Mouse (Mus musculus): ENCODE results near the gene Slc7a4.
"Not testable (repeated sequence)": the region's sequence is repeated elsewhere in the genome, so short reads cannot be mapped to it uniquely, and the experiment has no call there.

The Slc7a4 gene

GRCm38 (mm10) chr16:17583064-17583463 is at the start of gene Slc7a4:
Gene Slc7a4 (minus strand): TSS chr16:17583214.
- DNase-seq (ENCODE audit: low spot score in 2 of 2): no peak

GRCm38 (mm10) chr16:17632580-17632979 is 49.6 kb upstream of the Slc7a4 start:
- DNase-seq (ENCODE audit: low spot score in 2 of 2): no peak

DNA sequence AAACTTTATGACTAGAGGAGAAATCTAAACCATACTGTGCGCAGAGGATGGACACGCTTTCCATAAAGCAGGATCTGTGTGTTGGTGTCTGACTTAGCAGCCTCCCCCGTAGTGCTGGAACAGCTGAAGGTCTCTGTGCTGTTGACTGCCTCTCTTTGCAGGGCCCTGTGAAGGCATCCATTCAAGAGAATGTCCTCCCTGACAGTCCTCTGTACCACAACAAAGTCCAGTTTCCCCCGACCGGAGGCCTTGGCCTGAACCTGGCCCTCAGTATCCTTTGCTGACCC is 43.2 kb upstream of the Slc7a4 start:
- no peak for DNase-seq (ENCODE audit: low spot score in 2 of 2)

DNA sequence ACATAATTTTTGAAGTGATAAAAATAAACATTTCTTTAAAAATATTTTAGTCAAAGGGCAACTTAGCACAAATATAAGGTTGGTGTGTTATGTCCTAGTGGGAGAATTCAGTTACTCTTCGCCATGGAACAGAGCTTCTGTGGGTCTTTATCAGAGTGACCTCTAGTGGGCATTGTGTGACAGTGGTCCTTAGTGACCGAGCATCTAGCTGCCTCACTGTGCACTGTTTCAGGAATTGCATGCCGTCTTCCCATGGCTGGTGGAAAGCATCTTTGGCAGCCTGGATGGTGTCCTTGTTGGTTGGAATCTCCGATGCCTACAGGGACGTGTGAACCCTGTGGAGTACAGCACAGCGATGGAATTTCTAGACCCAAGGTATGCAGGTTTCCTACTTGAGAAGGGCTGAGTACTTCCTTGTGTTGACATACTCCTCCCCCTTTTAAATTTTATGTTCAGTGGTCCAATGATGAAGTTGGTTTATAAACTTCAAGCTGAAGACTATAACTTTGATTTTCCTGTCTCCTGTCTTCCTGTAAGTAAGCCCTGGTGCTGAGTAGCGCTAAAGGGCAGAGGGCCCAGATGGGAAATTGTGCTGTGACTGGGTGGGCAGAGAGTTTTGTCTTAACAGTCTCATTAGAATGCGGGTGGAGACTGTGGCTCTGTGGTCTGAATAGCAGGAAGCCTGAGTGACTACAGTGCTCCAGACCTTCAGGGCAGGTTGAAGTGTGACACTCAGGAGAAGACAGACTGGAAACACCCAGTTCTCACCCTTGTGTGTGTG is 42.7 kb upstream of the Slc7a4 start:
- DNase-seq (ENCODE audit: low spot score in 2 of 2): no peak

DNA sequence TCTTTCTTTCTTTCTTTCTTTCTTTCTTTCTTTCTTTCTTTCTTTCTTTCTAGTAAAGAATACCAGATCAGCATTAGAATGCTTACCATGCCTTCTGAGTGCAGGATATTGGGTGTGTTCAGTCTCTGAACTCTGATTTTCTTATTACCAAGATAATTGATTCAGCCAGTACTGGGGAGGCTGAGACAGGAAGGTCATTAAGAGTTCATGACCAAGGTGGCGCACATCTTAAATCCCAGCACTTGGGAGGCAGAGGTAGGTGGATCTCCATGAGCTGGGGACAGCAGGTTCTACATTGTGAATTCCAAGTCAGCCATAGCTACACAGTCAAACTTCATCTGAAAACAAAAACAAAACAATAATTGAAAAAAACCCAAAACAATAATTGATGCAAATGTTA is 38.9 kb upstream of the Slc7a4 start:
- DNase-seq (ENCODE audit: low spot score in 2 of 2): no peak

GRCm38 (mm10) chr16:17619198-17620105 is 36.4 kb upstream of the Slc7a4 start, which contains the start of gene Smpd4:
Gene Smpd4 (plus strand): TSS chr16:17619354.
- peak; percentile 88 to 90 for DNase-seq (ENCODE audit: low spot score in 2 of 2)

GRCm38 (mm10) chr16:17617922-17618565 is 35.0 kb upstream of the Slc7a4 start:
- DNase-seq (ENCODE audit: low spot score in 2 of 2): peak; percentile 11 to 50

DNA sequence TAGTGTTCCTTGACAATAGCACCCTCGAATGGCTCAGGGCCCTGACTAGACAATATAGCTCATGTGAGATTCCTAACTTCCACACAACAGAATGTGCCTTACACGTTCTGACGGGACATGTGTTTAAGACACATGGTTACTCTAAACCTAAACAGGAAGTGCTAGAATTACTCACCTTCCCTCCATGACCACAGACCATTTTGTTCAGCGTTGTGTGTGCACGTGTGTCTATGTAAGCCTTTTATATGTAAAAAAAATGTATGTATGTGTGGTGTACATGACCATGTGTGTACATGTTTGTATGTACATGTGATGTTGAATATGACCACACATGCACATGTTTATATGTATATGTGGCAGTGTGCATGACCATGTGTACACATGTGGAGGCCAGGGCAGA is 33.2 kb upstream of the Slc7a4 start:
- DNase-seq (ENCODE audit: low spot score in 2 of 2): no peak

- not testable (repeated sequence) for DNase-seq (ENCODE audit: low spot score in 2 of 2)
Measured at GRCm38 (mm10) chr16:17614740-17615139, 31.7 kb upstream of the Slc7a4 start.

- DNase-seq (ENCODE audit: low spot score in 2 of 2): no peak
Measured at GRCm38 (mm10) chr16:17611383-17611782, 28.4 kb upstream of the Slc7a4 start.

DNA sequence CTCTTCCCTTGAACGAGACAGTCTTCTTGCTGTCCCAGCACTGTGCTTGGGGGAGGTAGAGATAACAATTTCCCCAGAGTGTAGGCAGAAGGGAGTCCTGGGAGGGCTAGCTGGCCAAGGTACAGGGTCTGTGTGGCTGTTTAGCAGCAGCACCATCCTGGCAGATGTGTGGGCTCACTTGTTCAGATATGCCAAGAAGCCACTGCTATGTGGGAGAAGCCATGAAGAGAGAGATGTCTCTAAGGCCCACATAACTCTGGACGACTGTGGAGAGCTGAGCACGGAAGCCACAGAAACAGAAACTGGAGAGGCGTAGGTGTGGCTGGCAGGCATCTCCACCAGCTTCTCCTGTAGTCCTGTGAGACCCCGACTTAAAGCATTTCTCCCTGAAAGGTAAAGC is 22.7 kb upstream of the Slc7a4 start:
- DNase-seq (ENCODE audit: low spot score in 2 of 2): no peak

DNA sequence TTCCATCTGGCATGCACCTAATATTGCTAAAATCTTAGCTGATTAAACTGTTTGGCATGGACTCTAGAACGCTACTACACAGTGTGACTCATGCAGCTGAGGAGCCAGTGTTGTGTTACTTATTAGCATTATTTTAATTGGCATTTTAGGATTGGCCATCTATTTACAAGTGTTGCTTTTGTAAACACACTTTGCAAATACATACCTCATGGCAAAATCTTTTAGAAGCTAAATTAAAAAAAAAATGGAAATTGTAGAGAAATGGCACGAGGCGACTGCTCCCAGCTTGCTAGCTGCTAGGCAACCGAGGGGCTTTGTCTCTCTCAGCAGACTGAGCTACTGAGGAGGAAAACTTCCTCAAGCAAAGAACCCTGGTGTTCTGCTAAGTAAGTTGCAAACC is 21.9 kb upstream of the Slc7a4 start:
- no peak for DNase-seq (ENCODE audit: low spot score in 2 of 2)

GRCm38 (mm10) chr16:17600944-17601562 is 18.0 kb upstream of the Slc7a4 start:
- DNase-seq (ENCODE audit: low spot score in 2 of 2): no peak

GRCm38 (mm10) chr16:17590731-17591130 is 7.7 kb upstream of the Slc7a4 start:
- DNase-seq (ENCODE audit: low spot score in 2 of 2): no peak

DNA sequence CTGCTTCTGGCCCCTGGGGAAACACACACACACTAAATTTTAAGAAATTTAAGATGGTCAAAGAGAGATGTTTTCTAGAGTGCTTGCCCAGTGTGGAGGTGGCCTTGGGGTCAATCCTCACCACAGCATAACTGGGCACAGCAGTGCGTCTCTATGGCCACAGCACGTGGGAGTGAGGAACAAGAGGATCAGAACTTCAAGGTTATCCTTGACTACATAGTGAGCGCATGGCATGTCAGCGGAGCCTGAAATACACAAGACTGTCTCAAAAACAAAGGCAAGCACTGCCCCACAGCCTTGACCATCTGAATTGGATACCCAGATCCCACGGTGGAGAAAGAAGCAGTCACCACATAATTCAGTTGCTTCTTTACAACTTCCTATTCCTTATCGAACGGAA is 1.5 kb upstream of the Slc7a4 start:
- no peak for DNase-seq (ENCODE audit: low spot score in 2 of 2)

GRCm38 (mm10) chr16:17576825-17577215 is 6.2 kb downstream of the Slc7a4 start:
- no peak for DNase-seq (ENCODE audit: low spot score in 2 of 2)

DNA sequence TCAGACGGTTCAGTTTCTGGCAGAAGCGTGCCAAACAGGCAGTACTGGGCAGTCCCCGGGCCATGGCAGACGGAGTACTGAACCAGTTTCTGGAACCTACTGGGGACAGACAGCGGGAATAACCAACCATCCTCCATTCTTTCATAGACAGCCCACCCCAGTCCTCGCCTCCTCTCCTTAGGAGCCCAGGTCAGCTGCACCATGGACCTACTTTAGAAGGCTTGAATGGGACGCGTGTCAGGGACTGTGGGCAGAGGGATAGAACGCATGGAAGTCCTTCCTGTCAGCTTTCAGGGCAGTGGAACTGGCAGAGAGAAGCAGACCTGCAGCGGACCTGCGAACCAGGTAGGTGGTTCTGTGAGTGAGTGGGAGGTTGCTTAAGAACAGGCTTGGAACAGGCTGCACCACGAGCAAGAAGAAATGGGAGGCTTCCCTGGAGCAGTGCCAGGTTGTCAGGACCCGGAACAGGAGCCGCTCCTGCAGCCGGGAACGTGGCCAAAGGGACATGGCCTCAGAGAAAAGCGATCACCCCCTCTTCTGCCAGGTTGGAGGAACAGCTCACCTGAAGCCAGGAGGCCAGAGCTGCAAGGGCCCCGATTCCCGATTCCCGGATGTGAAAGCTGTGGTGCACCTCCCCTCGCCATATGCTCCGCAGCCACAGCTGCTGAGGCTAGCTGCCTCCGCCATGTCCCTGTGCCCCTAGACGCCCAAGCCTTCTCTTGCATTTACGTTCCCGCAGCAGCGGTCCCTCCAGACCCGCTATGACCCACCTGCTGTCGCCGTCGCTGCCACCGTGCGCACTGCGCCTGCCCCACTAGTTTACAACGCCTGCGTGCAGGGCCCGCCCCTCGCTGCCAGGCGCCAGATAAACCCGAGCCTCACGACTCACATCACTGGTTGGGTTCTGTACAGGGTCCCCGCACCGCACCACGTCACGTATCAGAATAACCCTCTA is 6.9 kb downstream of the Slc7a4 start:
- no peak for DNase-seq (ENCODE audit: low spot score in 2 of 2)

- DNase-seq (ENCODE audit: low spot score in 2 of 2): no peak
Measured at GRCm38 (mm10) chr16:17566186-17566585, 16.8 kb downstream of the Slc7a4 start.

DNA sequence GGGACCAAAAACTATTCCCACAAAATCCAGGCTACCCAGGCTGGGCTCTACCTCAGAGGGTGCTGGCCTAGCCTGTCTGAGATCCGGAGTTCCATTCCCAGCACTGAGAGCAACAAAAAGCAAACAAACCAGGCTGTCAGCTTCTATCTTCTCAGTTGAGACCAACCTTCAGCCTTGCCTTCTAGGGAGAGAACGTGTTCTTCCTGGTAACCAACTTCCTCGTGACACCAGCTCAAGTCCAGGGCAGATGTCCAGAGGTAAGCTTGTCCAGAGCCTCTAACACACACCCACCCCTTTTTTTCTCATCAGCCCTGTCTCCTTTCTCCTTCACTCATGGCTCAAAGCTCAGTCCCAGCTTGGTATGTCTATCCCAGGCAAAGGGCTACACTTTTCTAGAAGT is 18.2 kb downstream of the Slc7a4 start:
- no peak for DNase-seq (ENCODE audit: low spot score in 2 of 2)

- DNase-seq (ENCODE audit: low spot score in 2 of 2): no peak
Measured at GRCm38 (mm10) chr16:17564221-17564620, 18.8 kb downstream of the Slc7a4 start.

DNA sequence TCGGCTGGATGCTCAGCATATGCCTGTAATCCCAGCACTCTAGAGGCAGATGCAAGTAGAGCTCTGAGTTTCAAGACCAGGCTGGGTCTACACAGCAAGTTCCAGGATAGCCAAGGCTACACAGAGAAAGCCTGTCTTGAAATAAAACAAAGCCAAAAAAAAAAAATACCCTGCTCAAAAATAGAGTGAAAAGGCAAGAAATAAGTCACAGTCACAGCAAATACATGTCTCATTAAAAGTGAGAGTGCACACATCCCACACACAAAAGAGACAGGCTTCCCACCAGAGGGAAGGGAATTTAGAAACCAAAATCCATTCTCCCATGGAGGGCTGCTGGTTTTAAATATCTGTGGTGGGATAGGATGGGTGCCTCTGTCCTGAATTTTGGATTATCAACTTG is 19.4 kb downstream of the Slc7a4 start:
- DNase-seq (ENCODE audit: low spot score in 2 of 2): no peak
